Mouse (Mus musculus): ENCODE data around the gene Cog1. TPM values are rescaled to one million over a fixed set of nuclear protein-coding genes. Genes with fewer than 3 reads are reported as not detected.

Cog1 gene
- total RNA-seq, 4 experiments from 2014 or later, result 45.5 to 63.0 (median 54.6) TPM

- no peak for DNase-seq
Observed at GRCm38 (mm10) chr11:113667704-113668103, 18.7 kb downstream of the Cog1 start.

GRCm38 (mm10) chr11:113668857-113669256, 19.9 kb downstream of the Cog1 start:
- DNase-seq, result no peak

GRCm38 (mm10) chr11:113669711-113670110, 20.7 kb downstream of the Cog1 start:
- DNase-seq, result no peak

GRCm38 (mm10) chr11:113673614-113674013, 24.6 kb downstream of the Cog1 start:
- DNase-seq, result no peak

GRCm38 (mm10) chr11:113674595-113674994, 25.6 kb downstream of the Cog1 start:
- DNase-seq, result no peak

GRCm38 (mm10) chr11:113676847-113677246, 27.9 kb downstream of the Cog1 start:
- no peak for DNase-seq

GRCm38 (mm10) chr11:113677378-113677777, 28.4 kb downstream of the Cog1 start:
- DNase-seq, result no peak

GRCm38 (mm10) chr11:113678373-113678772, 29.4 kb downstream of the Cog1 start:
- DNase-seq, result no peak

- DNase-seq, result no peak
Observed at GRCm38 (mm10) chr11:113680954-113681353, 32.0 kb downstream of the Cog1 start.

GRCm38 (mm10) chr11:113681979-113682378, 33.0 kb downstream of the Cog1 start:
- no peak for DNase-seq

GRCm38 (mm10) chr11:113682897-113683626, 34.1 kb downstream of the Cog1 start:
- peak; percentile 67 for DNase-seq

GRCm38 (mm10) chr11:113683627-113683956, 34.6 kb downstream of the Cog1 start:
- DNase-seq, result no peak

GRCm38 (mm10) chr11:113683957-113684706, 35.2 kb downstream of the Cog1 start, which contains the start of the genes Fam104a and D11Wsu47e:
TSS of gene Fam104a (minus strand) at chr11:113684155.
TSS of gene D11Wsu47e (plus strand) at chr11:113684412.
- DNase-seq, result peak; percentile 93

GRCm38 (mm10) chr11:113684707-113685426, 35.9 kb downstream of the Cog1 start:
- DNase-seq, result no peak

GRCm38 (mm10) chr11:113687031-113687430, 38.1 kb downstream of the Cog1 start:
- no peak for DNase-seq

GRCm38 (mm10) chr11:113690506-113690905, 41.5 kb downstream of the Cog1 start:
- DNase-seq, result no peak

- DNase-seq, result no peak
Observed at GRCm38 (mm10) chr11:113691318-113691717, 42.3 kb downstream of the Cog1 start.

- DNase-seq, result no peak
Observed at GRCm38 (mm10) chr11:113691851-113692250, 42.9 kb downstream of the Cog1 start.

GRCm38 (mm10) chr11:113697571-113697970, 48.6 kb downstream of the Cog1 start:
- DNase-seq, result no peak

GRCm38 (mm10) chr11:113698013-113698545, 49.1 kb downstream of the Cog1 start:
- DNase-seq, result no peak

- DNase-seq, result no peak
Observed at GRCm38 (mm10) chr11:113699643-113700042, 50.7 kb downstream of the Cog1 start.

GRCm38 (mm10) chr11:113703758-113704157, 54.8 kb downstream of the Cog1 start:
- DNase-seq, result peak; percentile 67

All from adrenal gland, adult 8-10 months (tissue).